Mouse (Mus musculus) stomach, embryonic 16.5 days (tissue): Measurements from ENCODE around the gene Gmppa. TPM values are rescaled to one million over a fixed set of nuclear protein-coding genes. Genes with fewer than 3 reads are reported as not detected.

Source experiments
- ATAC-seq: fragments of 200-750 bp; cut with Nextera tagmentation; 2 replicates; pipeline ENCODE4 v1.8.0; 2017; ENCODE audit warnings: moderate number of reproducible peaks, moderate TSS enrichment; ENCODE audit not compliant: insufficient read depth, low FRiP score
- H3K27ac ChIP-seq: fragments of 300-500 bp; sonication (generic); 2 replicates; pipeline ENCODE4 v1.5.1; 2014; ENCODE audit warnings: low read length
- H3K27me3 ChIP-seq: fragments of 300-500 bp; sonication (generic); 2 replicates; pipeline ENCODE4 v1.6.1; 2014; ENCODE audit warnings: low read length, control low read depth, mixed read lengths; ENCODE audit not compliant: control insufficient read depth, insufficient read depth
- H3K36me3 ChIP-seq: fragments of 300-500 bp; sonication (generic); 2 replicates; pipeline ENCODE4 v1.6.1; 2014; ENCODE audit warnings: low read length; ENCODE audit not compliant: control insufficient read depth, insufficient read depth
- H3K4me1 ChIP-seq: fragments of 300-500 bp; sonication (generic); 2 replicates; pipeline ENCODE4 v1.6.1; 2014; ENCODE audit warnings: low read length, control low read depth, mixed read lengths; ENCODE audit not compliant: control insufficient read depth, insufficient read depth
- H3K4me2 ChIP-seq: fragments of 300-500 bp; sonication (generic); 2 replicates; pipeline ENCODE4 v1.6.1; 2014; ENCODE audit warnings: low read depth, low read length, mixed read lengths
- H3K4me3 ChIP-seq: fragments of 300-500 bp; sonication (generic); replicated peaks from 2 replicates; pipeline ENCODE4 v1.5.1; 2014; ENCODE audit warnings: mild to moderate bottlenecking, low read length
- H3K9ac ChIP-seq: fragments of 300-500 bp; sonication (generic); 2 replicates; pipeline ENCODE4 v1.6.1; 2014; ENCODE audit warnings: low read length
- H3K9me3 ChIP-seq: fragments of 300-500 bp; sonication (generic); replicated peaks from 2 replicates; pipeline ENCODE4 v1.6.1; 2016; ENCODE audit warnings: low read length, control low read depth; ENCODE audit not compliant: control insufficient read depth
- WGBS: fragments of 180-500 bp; shearing (Covaris S2); extraction: QIAGEN DNeasy Blood & Tissue Kit; methylation state at CpG from one replicate; pipeline ENCODE4 v1.1.7; 2014; 5-methylcytosine and 5-hydroxymethylcytosine counted together
- polyA plus RNA-seq: library from polyadenylated mRNA; unstranded; fragments of >200 nt; fragmentation: Nextera tagmentation; extraction: Ambion mirVana; gene quantifications from 2 replicates; pipeline ENCODE4 v1.2.1, GENCODE M21; 2015

The Gmppa gene
- polyA plus RNA-seq, 1 experiment from 2014 or later: 104 TPM

DNA sequence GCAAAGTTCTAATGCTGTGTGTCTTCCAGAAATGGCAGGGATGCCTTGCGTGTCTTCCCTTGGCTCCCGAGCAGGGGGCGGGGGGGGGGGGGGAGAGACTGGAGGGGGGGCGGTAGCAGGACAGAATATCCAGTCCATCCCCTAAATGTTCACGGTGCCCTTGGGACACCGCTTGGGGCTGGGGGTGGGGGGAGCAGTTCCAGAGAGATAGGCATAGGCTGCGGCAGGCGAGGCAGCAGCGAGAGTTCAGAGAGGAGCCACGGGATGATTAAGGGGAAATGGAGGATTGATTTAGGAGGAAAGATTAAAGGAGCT is 21.9 kb downstream of the Gmppa start:
- Histone ChIP-seq H3K4me3 (no peak overlapping the region), H3K36me3 (no peaks in the 10 kb centered on the region), H3K9ac (no peak overlapping the region), H3K27me3 (peaks cover 21% of the 10 kb centered on the region), H3K4me2 (peak overlapping the region; percentile 64), H3K4me1 (peaks cover 22% of the 10 kb centered on the region; the same call in 1 of the 2 replicates), H3K9me3 (no peaks in the 10 kb centered on the region), H3K27ac (no peak overlapping the region)
- ATAC-seq: no peak; the same call in 1 of the 2 replicates
- 6% methylated on average over 8 of the region's 10 CpGs for WGBS

GRCm38 (mm10) chr1:75458025-75458788 is 22.5 kb downstream of the Gmppa start:
- H3K27me3 ChIP-seq: peaks cover 20% of the 10 kb centered on the region
- H3K36me3 ChIP-seq: no peaks in the 10 kb centered on the region
- 3% methylated on average over 42 of the region's 42 CpGs for WGBS
- peak overlapping the region; percentile 64 for H3K4me2 ChIP-seq
- peak overlapping the region; percentile 73 for H3K9ac ChIP-seq
- H3K4me3 ChIP-seq: peak overlapping the region; percentile 44
- no peaks in the 10 kb centered on the region for H3K9me3 ChIP-seq
- ATAC-seq: peak; percentile 81
- peaks cover 22% of the 10 kb centered on the region; the same call in 1 of the 2 replicates for H3K4me1 ChIP-seq
- H3K27ac ChIP-seq: peak overlapping the region; percentile 88

DNA sequence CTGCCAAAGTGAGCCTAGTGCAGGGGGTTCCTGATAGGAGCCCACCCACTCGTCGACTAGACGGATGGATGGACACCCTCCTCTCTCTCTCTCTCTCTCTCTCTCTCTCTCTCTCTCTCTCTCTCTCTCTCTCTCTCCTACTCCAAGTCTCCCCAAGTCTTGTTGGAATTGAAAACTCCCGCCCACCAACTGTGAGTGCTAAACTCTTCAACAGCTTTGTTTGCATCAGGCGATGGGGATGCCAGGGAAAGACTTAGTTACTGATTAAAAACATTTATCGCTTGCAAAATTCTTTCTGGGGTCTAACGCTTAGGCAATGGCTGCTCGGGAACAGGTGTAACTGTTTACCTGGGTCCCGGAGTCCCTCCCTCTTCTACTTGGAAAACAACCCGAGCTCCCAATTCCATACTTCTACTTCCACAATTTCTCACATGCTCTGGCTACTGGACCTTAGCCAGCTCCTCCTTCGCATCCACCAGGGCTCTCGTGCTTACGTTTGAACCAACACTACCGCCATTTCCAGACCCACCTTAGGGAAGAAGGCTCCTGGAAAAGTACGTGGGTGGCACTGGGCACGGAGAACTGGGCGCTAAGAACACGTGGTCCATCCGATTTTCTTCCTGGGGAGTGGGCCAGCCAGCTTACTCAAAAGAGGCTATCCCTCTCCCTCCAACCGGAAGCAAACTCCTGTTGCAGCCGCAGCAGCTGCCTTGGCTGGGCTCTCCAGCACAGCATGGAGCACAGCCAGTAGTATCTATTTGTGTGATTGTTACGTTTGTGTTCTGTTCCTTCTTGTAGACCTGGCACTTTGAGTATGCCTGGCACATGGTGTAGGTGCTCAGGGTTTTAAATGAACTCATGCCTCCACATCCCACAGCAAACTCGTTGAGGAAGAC is 23.3 kb downstream of the Gmppa start:
- Histone ChIP-seq H3K4me3 (peak overlapping the region; percentile 44), H3K27ac (peak overlapping the region; percentile 88), H3K9ac (peak overlapping the region; percentile 73), H3K36me3 (no peaks in the 10 kb centered on the region), H3K9me3 (no peaks in the 10 kb centered on the region), H3K27me3 (peaks cover 20% of the 10 kb centered on the region), H3K4me2 (peak overlapping the region; percentile 64), H3K4me1 (peaks cover 22% of the 10 kb centered on the region; the same call in 1 of the 2 replicates)
- peak; percentile 18; the same call in 1 of the 2 replicates for ATAC-seq
- 8% methylated on average over 23 of the region's 23 CpGs for WGBS

DNA sequence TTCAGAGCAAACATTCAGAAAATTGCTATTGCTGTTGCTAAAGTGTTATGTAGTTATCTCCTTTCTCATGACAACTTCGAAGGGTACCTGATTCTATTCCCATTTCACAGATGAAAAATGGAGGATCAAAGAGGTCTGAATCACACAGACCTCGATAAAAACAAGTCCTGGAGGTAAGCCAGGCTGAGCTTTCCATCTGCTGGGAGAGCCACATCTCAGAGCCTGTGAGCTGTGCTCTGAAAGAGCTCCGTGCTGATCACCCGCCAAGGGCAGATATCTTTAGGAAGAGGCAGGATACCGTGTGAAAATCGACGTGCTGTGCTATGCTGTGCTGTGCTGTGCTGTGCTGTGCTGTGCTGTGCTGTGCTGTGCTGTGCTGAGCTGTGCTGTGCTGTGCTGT is 24.6 kb downstream of the Gmppa start:
- Histone ChIP-seq H3K27me3 (peaks cover 17% of the 10 kb centered on the region), H3K9ac (no peak overlapping the region), H3K9me3 (no peaks in the 10 kb centered on the region), H3K4me2 (no peak overlapping the region), H3K4me1 (peaks cover 22% of the 10 kb centered on the region; the same call in 1 of the 2 replicates), H3K4me3 (no peak overlapping the region), H3K36me3 (no peaks in the 10 kb centered on the region), H3K27ac (no peak overlapping the region)
- WGBS: 69% methylated on average over 7 of the region's 7 CpGs
- no peak for ATAC-seq

- no peak overlapping the region for H3K4me3 ChIP-seq
- H3K9me3 ChIP-seq: no peaks in the 10 kb centered on the region
- no peak overlapping the region for H3K27ac ChIP-seq
- peaks cover 6% of the 10 kb centered on the region for H3K27me3 ChIP-seq
- H3K9ac ChIP-seq: no peak overlapping the region
- 44% methylated on average over 1 of the region's 1 CpGs for WGBS
- H3K36me3 ChIP-seq: no peaks in the 10 kb centered on the region
- H3K4me2 ChIP-seq: no peak overlapping the region
- no peak for ATAC-seq
- peaks cover 19% of the 10 kb centered on the region; the same call in 1 of the 2 replicates for H3K4me1 ChIP-seq
These were observed 26.9 kb downstream of the Gmppa start for GRCm38 (mm10) chr1:75462636-75463035.

DNA sequence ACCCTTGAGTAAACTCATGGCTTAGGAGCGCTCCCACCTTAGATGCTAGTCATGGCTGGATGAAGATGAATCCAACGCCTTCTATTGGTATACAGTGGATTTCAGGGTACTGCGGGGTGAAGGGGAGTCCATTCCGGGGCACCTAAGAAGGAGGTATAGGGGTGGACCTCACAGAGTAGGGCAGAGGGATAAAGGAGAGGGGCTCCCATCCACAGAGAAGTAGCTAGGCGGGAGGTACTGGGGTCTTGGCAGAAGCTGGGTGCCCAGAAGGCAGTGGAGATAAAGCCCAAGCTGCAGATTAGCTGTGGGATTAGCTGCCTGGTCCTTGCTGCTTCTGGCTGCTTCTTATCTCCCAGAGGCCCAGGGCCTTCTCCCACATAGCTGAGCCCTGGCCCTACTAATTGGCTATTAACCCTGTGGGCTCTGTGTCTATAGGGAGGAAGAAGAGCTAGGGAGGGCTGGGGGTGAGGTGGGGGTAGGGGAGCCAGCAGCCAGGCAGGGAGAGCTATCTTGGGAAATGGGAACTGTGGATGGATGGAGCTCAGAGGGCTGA is 28.0 kb downstream of the Gmppa start:
- peaks cover 15% of the 10 kb centered on the region; the same call in 1 of the 2 replicates for H3K4me1 ChIP-seq
- no peak overlapping the region for H3K27ac ChIP-seq
- ATAC-seq: no peak
- no peaks in the 10 kb centered on the region for H3K9me3 ChIP-seq
- H3K9ac ChIP-seq: peak overlapping the region; percentile 44; the same call in 1 of the 2 replicates
- peaks cover 6% of the 10 kb centered on the region for H3K27me3 ChIP-seq
- H3K36me3 ChIP-seq: no peaks in the 10 kb centered on the region
- no peak overlapping the region for H3K4me3 ChIP-seq
- H3K4me2 ChIP-seq: no peak overlapping the region
- WGBS: 76% methylated on average over 5 of the region's 5 CpGs

DNA sequence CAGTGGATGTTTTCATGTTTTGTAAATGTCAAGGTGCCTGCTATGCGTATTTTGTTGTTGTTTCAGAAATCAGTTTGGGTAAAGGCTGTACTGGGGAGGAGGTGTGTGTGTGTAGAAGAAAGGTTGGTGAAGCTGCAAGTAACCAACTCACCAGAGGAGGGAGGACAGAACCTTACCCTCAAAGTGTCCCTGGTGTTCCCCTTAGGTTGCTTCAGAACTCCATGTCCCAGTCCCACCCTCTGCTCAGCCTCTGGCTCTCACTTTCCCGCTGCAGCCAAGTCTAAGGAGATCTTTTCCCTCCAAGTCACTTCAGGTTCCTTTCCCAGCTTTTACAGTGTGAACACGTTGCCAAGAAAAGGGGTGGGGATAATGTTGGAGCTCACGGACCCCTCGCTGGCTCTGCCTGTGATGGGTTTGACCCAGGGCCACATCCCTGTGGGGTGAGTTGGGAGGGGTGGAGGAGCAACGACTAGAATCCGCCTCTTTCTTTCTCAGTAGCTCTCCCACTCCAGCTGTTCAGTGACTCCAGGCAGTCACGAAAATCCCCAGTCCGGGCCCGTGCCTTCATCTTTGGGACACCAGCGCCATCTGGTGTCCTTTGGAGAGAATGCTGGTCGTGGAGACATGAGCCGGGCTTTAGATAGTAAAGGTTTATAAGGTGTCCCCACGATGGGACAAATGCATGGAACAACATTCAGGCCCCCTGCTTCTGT is 31.6 kb downstream of the Gmppa start:
- WGBS: 9% methylated on average over 14 of the region's 14 CpGs
- peaks cover 9% of the 10 kb centered on the region for H3K27me3 ChIP-seq
- peaks cover 6% of the 10 kb centered on the region; the same call in 1 of the 2 replicates for H3K4me1 ChIP-seq
- peak overlapping the region; percentile 47; the same call in 1 of the 2 replicates for H3K9ac ChIP-seq
- H3K4me3 ChIP-seq: no peak overlapping the region
- H3K27ac ChIP-seq: no peak overlapping the region
- ATAC-seq: peak; percentile 82
- no peaks in the 10 kb centered on the region for H3K9me3 ChIP-seq
- H3K4me2 ChIP-seq: no peak overlapping the region
- no peaks in the 10 kb centered on the region for H3K36me3 ChIP-seq

DNA sequence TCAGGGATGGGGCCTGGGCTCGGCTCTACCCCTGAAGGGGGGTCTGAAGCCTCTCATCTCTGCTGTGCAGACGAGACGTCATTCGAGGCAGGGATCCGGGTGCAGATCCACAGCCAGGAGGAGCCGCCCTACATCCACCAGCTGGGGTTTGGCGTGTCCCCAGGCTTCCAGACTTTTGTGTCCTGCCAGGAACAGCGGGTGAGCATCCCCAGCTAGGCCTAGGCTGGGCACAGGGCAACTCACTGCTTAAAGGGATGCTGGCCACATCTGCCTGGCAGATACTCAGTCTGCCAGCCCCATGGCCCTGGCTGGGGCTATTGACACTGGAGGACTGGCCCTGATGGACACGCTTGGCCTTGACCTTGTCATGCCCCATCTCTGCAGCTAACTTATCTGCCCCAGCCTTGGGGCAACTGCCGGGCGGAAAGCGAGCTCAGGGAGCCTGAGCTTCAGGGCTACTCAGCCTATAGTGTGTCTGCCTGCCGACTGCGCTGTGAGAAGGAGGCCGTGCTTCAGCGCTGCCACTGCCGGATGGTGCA is 33.6 kb downstream of the Gmppa start:
- ATAC-seq: no peak

More for the DNA sequence above, 33.6 kb downstream of the Gmppa start:
- Histone ChIP-seq H3K4me1 (peaks cover 6% of the 10 kb centered on the region; the same call in 1 of the 2 replicates), H3K4me2 (no peak overlapping the region), H3K4me3 (no peak overlapping the region), H3K27me3 (peaks cover 9% of the 10 kb centered on the region), H3K9me3 (no peaks in the 10 kb centered on the region), H3K9ac (no peak overlapping the region), H3K36me3 (peaks cover 3% of the 10 kb centered on the region; the same call in 1 of the 2 replicates), H3K27ac (no peak overlapping the region)
- 78% methylated on average over 17 of the region's 17 CpGs for WGBS
